ENCODE assay signal across 18 mouse cellular contexts in the genomic region with DNA sequence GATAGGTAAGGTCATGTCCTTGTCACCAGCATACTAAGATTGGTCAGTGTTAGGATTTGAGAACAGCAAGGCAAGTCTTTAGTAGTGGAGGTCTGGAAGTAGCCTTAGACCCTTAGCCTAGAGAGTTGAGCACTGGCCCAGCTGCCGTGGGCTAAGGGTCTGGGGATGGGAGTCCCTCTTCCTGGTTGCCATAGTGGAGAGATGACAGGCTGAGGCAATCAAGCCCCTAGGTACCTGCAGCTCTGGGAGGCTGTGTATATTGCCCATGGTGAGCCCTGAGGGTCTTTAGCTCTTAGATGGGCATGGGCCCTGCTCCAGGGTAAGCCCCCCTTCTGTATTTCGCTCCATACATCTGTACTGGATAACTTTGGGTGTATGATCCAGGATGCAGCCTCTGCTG.
"Had no signal": no experiment of that assay in that cellular context is flagged by ENCODE, and none has a peak within 500 bp of the region (broad histone marks: within the 10 kb centered on the region; RNA-seq: fewer than 3 reads in every experiment).

No protein-coding gene starts in this region.

- H3K9ac ChIP-seq: heart, embryonic 13.5 days; heart, embryonic 15.5 days; hindbrain, embryonic 13.5 days; hindbrain, embryonic 15.5 days; kidney, embryonic 15.5 days; limb, embryonic 13.5 days; limb, embryonic 15.5 days had no signal

- DNase-seq: gastrocnemius, postnatal 14 days; gastrocnemius, postnatal 36 days; heart, adult 18-20 months; heart, postnatal 14 days; heart, postnatal 36 days; layer of hippocampus, adult 9-11 months; layer of hippocampus, postnatal 36 days; left cerebral cortex, postnatal 4 days had no signal

- H3K36me3 ChIP-seq: heart, embryonic 15.5 days; kidney, embryonic 15.5 days had no signal

- H3K9me3 ChIP-seq: heart, embryonic 13.5 days; heart, embryonic 15.5 days; hindbrain, embryonic 13.5 days; hindbrain, embryonic 15.5 days; kidney, embryonic 15.5 days; limb, embryonic 13.5 days; limb, embryonic 15.5 days had no signal

- H3K4me1 ChIP-seq: heart, embryonic 15.5 days; hindbrain, embryonic 13.5 days; hindbrain, embryonic 15.5 days had no signal

- H3K4me2 ChIP-seq: heart, embryonic 11.5 days; heart, embryonic 13.5 days; heart, embryonic 15.5 days; hindbrain, embryonic 13.5 days; hindbrain, embryonic 15.5 days; kidney, embryonic 15.5 days; limb, embryonic 13.5 days; limb, embryonic 15.5 days had no signal

- H3K4me3 ChIP-seq: heart, embryonic 13.5 days; heart, embryonic 15.5 days; hindbrain, embryonic 13.5 days; hindbrain, embryonic 15.5 days; kidney, embryonic 15.5 days; limb, embryonic 13.5 days; limb, embryonic 15.5 days had no signal

- H3K27ac ChIP-seq: heart, embryonic 13.5 days; heart, embryonic 15.5 days; hindbrain, embryonic 13.5 days; hindbrain, embryonic 15.5 days; hindbrain, postnatal 0 days; kidney, embryonic 15.5 days; limb, embryonic 13.5 days; limb, embryonic 15.5 days had no signal

- ATAC-seq: hindbrain, postnatal 0 days; intestine, embryonic 16.5 days had no signal

- H3K27me3 ChIP-seq: heart, embryonic 13.5 days; heart, embryonic 15.5 days; hindbrain, embryonic 13.5 days; hindbrain, embryonic 15.5 days; kidney, embryonic 15.5 days; limb, embryonic 13.5 days; limb, embryonic 15.5 days had no signal
